Mouse (Mus musculus) lung, postnatal 0 days (tissue): ENCODE results near the gene Trim34a.

Source experiments
- CTCF ChIP-seq: IDR thresholded peaks from 2 replicates; pipeline ENCODE4 v1.5.1; 2016; ENCODE audit warnings: antibody characterized with exemption, mild to moderate bottlenecking
- EP300 ChIP-seq: IDR thresholded peaks from 2 replicates; pipeline ENCODE4 v1.6.1; 2016; ENCODE audit warnings: antibody characterized with exemption, mild to moderate bottlenecking, control low read depth

GRCm38 (mm10) chr7:104218701-104219569 is 25.3 kb upstream of the Trim34a start, which contains the start of gene Trim6:
- TF ChIP-seq EP300: no peak
- no peak for TF ChIP-seq CTCF
